Mouse (Mus musculus) gastrocnemius, adult 2 months (tissue): Measurements from ENCODE around the gene Susd1. TPM values are rescaled to one million over a fixed set of nuclear protein-coding genes. Genes with fewer than 3 reads are reported as not detected.
A peak's percentile ranks its signal among the peaks of the same experiment; 100 is the strongest.
"Not testable (repeated sequence)": the region's sequence is repeated elsewhere in the genome, so short reads cannot be mapped to it uniquely, and the experiment has no call there.

Experiments
- DNase-seq: peaks from one replicate; pipeline ENCODE4 v3.0.0; 2022
- H3K27ac ChIP-seq: fragments of 200-600 bp; 2 replicates; pipeline ENCODE4 v1.8.1; 2022; ENCODE audit warnings: mild to moderate bottlenecking
- H3K4me3 ChIP-seq: fragments of 200-600 bp; 2 replicates; pipeline ENCODE4 v1.8.1; 2022; ENCODE audit warnings: mild to moderate bottlenecking, moderate library complexity
- CTCF ChIP-seq: fragments of 200-600 bp; IDR thresholded peaks from 2 replicates; pipeline ENCODE4 v1.8.1; 2022; ENCODE audit warnings: antibody characterized with exemption, mild to moderate bottlenecking, moderate library complexity
- intact Hi-C: fragments of 180-260 bp; cut with DNase I; formaldehyde crosslinking; loops from one replicate; pipeline ENCODE4 v1.15.1; 2025
- total RNA-seq, 2 experiments: library from RNA; stranded (reverse); gene quantifications; 2 replicates each; pipeline ENCODE4 v1.2.3; 2021

Susd1 gene
- total RNA-seq, 2 experiments from 2014 or later = 0.43 to 1.0 TPM

DNA sequence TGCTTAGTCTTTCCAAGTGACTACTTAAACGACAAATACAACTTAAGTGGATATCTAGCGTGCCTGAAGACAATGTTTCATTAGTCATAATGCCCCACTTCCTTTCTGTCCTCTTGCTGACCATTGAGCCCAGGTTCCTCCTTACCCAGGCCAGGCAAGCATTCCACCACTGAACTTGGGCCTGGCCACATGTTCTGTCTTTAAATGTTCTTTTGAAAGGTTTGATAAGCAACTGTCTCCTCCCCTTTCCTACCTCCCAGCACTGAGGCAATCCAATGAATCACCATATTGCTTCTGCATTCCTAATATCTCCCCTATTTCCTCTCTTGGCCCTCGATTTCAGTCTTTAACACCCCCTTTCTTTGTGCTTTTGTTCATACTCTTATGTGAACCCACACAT is 143.8 kb downstream of the Susd1 start:
- TF ChIP-seq CTCF = no peak
- intact Hi-C loops = no loop called here
- DNase-seq = no peak
- no peak overlapping the region for H3K27ac ChIP-seq
- H3K4me3 ChIP-seq = no peak overlapping the region

DNA sequence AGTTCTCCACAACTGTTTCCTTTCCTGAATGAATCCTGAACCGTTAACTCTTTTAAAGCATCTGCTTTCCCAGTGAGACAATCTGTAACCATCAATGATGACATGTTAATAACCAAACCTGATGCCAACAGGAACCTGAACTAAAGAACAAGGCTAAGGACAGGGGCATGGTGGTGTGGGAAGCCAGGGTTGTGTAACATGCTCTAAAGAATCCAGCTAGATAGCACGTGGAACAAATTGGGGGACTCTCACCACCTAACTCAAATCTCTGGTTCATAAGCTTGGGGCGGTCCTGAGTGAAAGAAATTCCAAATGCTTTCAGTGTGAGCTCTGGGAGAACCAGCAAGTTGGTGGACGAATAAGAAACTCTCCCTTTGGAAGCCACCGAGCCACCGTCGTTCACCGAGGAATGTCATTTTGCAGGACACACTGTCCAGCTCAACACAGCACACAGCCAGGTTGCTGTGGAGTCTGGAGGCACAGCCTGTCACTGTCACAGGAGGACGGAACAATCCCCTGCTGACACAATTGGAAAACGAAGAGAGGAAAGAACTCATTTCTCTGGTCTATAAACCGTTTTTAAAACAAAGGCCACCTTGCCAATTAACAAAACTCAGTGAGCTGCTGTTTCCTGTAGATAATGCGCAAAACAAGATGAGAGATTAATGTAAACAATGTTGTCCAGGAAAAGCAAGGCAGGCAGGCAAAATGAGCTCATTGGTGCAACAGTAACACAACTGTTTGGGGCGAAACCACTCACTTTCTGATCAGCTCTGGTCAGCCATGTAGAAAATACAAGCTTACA is 146.3 kb downstream of the Susd1 start:
- no peak for DNase-seq
- Histone ChIP-seq H3K4me3 (no peak overlapping the region), H3K27ac (no peak overlapping the region)
- intact Hi-C loops = no loop called here
- TF ChIP-seq CTCF = no peak

- intact Hi-C loops = no loop called here
- Histone ChIP-seq H3K4me3 (no peak overlapping the region), H3K27ac (no peak overlapping the region)
- DNase-seq = no peak
- no peak for TF ChIP-seq CTCF
Measured at GRCm38 (mm10) chr4:59290972-59291576, 147.4 kb downstream of the Susd1 start.

- Histone ChIP-seq H3K4me3 (no peak overlapping the region), H3K27ac (no peak overlapping the region)
- TF ChIP-seq CTCF = no peak
- intact Hi-C loops = no loop called here
- no peak for DNase-seq
Measured at GRCm38 (mm10) chr4:59287103-59287502, 151.3 kb downstream of the Susd1 start.

- H3K27ac ChIP-seq, H3K4me3 ChIP-seq, intact Hi-C loops: not testable (repeated sequence)
- peak; percentile 29 for DNase-seq
Measured at GRCm38 (mm10) chr4:59286351-59286750, 152.1 kb downstream of the Susd1 start.

GRCm38 (mm10) chr4:59282699-59283487 is 155.5 kb downstream of the Susd1 start:
- intact Hi-C loops = no loop called here
- H3K27ac ChIP-seq = no peak overlapping the region
- no peak overlapping the region for H3K4me3 ChIP-seq
- DNase-seq = no peak
- no peak for TF ChIP-seq CTCF

DNA sequence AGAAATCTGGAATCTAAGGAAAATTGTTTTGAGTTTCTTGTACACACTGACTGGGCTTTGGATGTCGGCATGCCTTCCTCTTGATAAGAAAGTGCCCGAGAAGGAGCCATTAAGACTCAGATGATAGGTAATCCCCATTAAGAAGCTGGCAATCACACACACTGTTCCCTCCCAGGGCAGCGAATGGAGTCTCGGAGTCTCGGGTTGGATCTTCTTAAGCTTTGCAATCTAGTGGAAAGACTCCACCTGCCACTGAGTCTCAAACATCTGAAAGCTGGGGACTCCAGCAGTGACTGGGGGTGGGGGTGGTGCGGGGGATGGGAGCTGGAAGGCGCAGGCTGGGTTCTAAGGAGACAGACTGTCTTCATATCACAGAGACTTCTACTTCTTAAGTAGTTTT is 156.3 kb downstream of the Susd1 start:
- intact Hi-C loops = no loop called here
- no peak for TF ChIP-seq CTCF
- Histone ChIP-seq H3K27ac (no peak overlapping the region), H3K4me3 (no peak overlapping the region)
- no peak for DNase-seq

DNA sequence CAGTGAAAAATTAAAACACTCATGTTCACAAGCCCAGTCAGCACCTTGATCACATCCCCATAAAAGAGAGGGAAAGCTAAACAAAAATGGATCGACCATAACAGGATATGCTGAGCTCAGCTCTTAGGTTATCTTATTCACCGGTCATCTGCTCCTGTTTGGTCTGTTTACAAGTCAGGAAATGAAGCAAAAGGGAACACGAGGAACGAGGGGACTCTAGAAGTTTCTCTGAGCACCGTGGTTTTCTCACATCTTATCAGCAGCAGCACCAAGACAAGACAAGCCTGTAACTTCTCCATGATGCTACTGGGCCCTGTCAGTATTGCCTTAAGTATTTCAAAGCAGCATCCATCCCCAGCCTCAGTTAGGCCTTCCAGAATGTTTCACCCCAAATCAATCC is 157.6 kb downstream of the Susd1 start:
- intact Hi-C loops = no loop called here
- no peak overlapping the region for H3K27ac ChIP-seq

GRCm38 (mm10) chr4:59279111-59279510 is 159.3 kb downstream of the Susd1 start:
- no peak for TF ChIP-seq CTCF
- intact Hi-C loops = no loop called here
- Histone ChIP-seq H3K4me3 (no peak overlapping the region), H3K27ac (no peak overlapping the region)
- DNase-seq = no peak

More for the DNA sequence above, 157.6 kb downstream of the Susd1 start:
- no peak for DNase-seq
- H3K4me3 ChIP-seq = no peak overlapping the region
- no peak for TF ChIP-seq CTCF

DNA sequence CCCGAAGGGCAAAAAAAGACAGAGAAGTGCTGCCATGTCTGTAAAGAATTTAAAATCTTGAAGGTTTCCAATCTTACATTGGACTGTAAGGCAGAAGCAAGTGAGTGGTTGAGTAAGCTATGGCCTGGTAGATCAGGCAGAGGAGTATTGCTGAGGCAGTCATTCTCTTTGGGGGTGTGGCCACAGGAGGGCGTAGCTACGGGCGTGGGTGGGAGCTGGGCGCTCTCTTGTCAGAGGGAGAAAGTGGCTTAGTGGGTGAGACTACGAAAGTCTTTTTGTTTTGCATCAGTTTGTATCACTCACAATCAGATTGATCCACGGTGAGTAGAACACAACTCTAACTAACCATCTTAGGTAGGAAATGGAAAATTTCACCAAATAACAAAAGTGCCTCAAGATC is 160.0 kb downstream of the Susd1 start:
- DNase-seq = no peak

DNA sequence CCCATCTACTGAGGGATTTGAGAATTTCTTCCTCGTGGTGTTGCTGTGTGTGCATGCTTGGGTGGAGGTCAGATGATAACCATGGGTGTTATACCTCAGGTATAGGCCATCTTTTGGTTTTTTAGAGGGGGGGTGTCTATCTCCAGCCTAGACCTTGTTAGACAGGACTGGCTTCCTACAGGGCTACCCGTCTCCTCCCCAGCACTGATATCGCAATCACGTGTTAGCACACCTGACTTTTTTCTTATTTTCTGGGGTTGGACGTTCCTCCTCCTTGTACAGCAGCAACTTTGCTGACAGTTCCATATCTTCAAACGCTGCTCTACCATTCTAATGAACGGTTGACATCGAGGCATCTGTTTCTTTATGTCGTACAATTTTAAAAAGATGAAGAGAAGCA is 160.5 kb downstream of the Susd1 start:
- Histone ChIP-seq H3K4me3 (no peak overlapping the region), H3K27ac (no peak overlapping the region)
- DNase-seq = no peak
- intact Hi-C loops = no loop called here
- TF ChIP-seq CTCF = no peak

More for the DNA sequence above, 160.0 kb downstream of the Susd1 start:
- no peak overlapping the region for H3K4me3 ChIP-seq
- TF ChIP-seq CTCF = no peak
- no peak overlapping the region for H3K27ac ChIP-seq
- intact Hi-C loops = no loop called here

GRCm38 (mm10) chr4:59275956-59276355 is 162.5 kb downstream of the Susd1 start:
- DNase-seq = no peak

DNA sequence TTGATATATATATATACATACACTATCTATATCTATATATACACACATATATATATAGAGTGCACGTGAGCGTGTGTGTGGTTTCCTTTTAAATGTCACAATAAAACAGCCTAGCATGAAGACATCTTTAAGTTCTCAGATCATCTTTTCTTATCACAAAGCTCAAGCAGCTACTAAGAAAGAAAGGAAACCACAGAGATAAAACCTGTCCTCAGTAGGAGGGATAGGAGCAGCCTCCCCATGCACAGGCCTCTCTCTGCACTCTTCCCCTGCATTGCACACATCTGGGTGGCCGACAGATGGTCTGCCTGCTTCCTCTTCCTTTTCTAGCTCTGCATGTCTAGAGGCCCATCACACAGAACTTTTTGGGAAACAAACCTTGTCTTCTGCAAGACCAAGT is 162.9 kb downstream of the Susd1 start:
- intact Hi-C loops = no loop called here
- Histone ChIP-seq H3K27ac (no peak overlapping the region), H3K4me3 (no peak overlapping the region)
- DNase-seq = no peak
- no peak for TF ChIP-seq CTCF

More at GRCm38 (mm10) chr4:59275956-59276355, 162.5 kb downstream of the Susd1 start:
- Histone ChIP-seq H3K4me3 (no peak overlapping the region), H3K27ac (no peak overlapping the region)
- no peak for TF ChIP-seq CTCF
- intact Hi-C loops = no loop called here
